Mouse (Mus musculus): ENCODE results near the gene Baz1a. TPM values are rescaled to one million over a fixed set of nuclear protein-coding genes. Genes with fewer than 3 reads are reported as not detected.

The Baz1a gene
- polyA plus RNA-seq, 1 experiment from 2014 or later, result 46.4 TPM

GRCm38 (mm10) chr12:54874711-54875110 lies 139.4 kb downstream of the Baz1a start:
- H3K9me3 ChIP-seq (ENCODE audit: control insufficient read depth, low read length), result no peaks in the 10 kb centered on the region
- DNase-seq (ENCODE audit: low spot score) (no peak), ATAC-seq (replicated peaks; ENCODE audit: low FRiP score) (no peak)
- H3K4me2 ChIP-seq, result no peak overlapping the region
- H3K9ac ChIP-seq (ENCODE audit: low read depth, low read length), result no peak overlapping the region
- no peaks in the 10 kb centered on the region for H3K36me3 ChIP-seq (ENCODE audit: control insufficient read depth, insufficient read depth, low read length)
- no peaks in the 10 kb centered on the region for H3K27me3 ChIP-seq (replicated peaks; ENCODE audit: control insufficient read depth, insufficient read depth, low read length)
- 79% methylated on average over 6 of the region's 6 CpGs for WGBS
- H3K4me3 ChIP-seq (ENCODE audit: low read depth, low read length), result no peak overlapping the region
- H3K27ac ChIP-seq (ENCODE audit: low read depth, low read length), result no peak overlapping the region
- no peaks in the 10 kb centered on the region for H3K4me1 ChIP-seq (replicated peaks; ENCODE audit: control insufficient read depth, insufficient read depth, low read length)

GRCm38 (mm10) chr12:54862606-54863535 lies 151.3 kb downstream of the Baz1a start, which contains the start of gene Cfl2:
Gene Cfl2, minus strand, starts transcription at chr12:54862877.
- no peaks in the 10 kb centered on the region for H3K27me3 ChIP-seq (replicated peaks; ENCODE audit: control insufficient read depth, insufficient read depth, low read length)
- ATAC-seq (replicated peaks; ENCODE audit: low FRiP score) (peak; percentile 92), DNase-seq (ENCODE audit: low spot score) (peak; percentile 85)
- peak within 1 kb of the TSS; percentile 85 for H3K9ac ChIP-seq (ENCODE audit: low read depth, low read length)
- peak within 1 kb of the TSS; percentile 76 for H3K4me2 ChIP-seq
- H3K4me1 ChIP-seq (replicated peaks; ENCODE audit: control insufficient read depth, insufficient read depth, low read length), result peaks cover 2% of the 10 kb centered on the region; the same call in 1 of the 2 replicates
- peak within 1 kb of the TSS; percentile 90 for H3K27ac ChIP-seq (ENCODE audit: low read depth, low read length)
- no peaks in the 10 kb centered on the region for H3K9me3 ChIP-seq (ENCODE audit: control insufficient read depth, low read length)
- H3K36me3 ChIP-seq (ENCODE audit: control insufficient read depth, insufficient read depth, low read length), result no peaks in the 10 kb centered on the region; the same call in 1 of the 2 replicates
- H3K4me3 ChIP-seq (ENCODE audit: low read depth, low read length), result peak within 1 kb of the TSS; percentile 75
- under 1% methylated on average over 71 of the region's 82 CpGs for WGBS

- H3K27ac ChIP-seq (ENCODE audit: low read depth, low read length), result peak overlapping the region; percentile 90
- H3K9ac ChIP-seq (ENCODE audit: low read depth, low read length), result peak overlapping the region; percentile 85
- ATAC-seq (replicated peaks; ENCODE audit: low FRiP score) (no peak; the same call in 1 of the 2 replicates), DNase-seq (ENCODE audit: low spot score) (no peak)
- peak overlapping the region; percentile 75 for H3K4me3 ChIP-seq (ENCODE audit: low read depth, low read length)
- no peaks in the 10 kb centered on the region for H3K9me3 ChIP-seq (ENCODE audit: control insufficient read depth, low read length)
- peaks cover 2% of the 10 kb centered on the region; the same call in 1 of the 2 replicates for H3K4me1 ChIP-seq (replicated peaks; ENCODE audit: control insufficient read depth, insufficient read depth, low read length)
- H3K27me3 ChIP-seq (replicated peaks; ENCODE audit: control insufficient read depth, insufficient read depth, low read length), result no peaks in the 10 kb centered on the region
- H3K4me2 ChIP-seq, result peak overlapping the region; percentile 76
- H3K36me3 ChIP-seq (ENCODE audit: control insufficient read depth, insufficient read depth, low read length), result peaks cover 2% of the 10 kb centered on the region; the same call in 1 of the 2 replicates
- under 1% methylated on average over 36 of the region's 36 CpGs for WGBS
Measured at GRCm38 (mm10) chr12:54861991-54862605, 152.1 kb downstream of the Baz1a start.

- ATAC-seq (replicated peaks; ENCODE audit: low FRiP score) (no peak), DNase-seq (ENCODE audit: low spot score) (no peak)
- peaks cover 4% of the 10 kb centered on the region; the same call in 1 of the 2 replicates for H3K36me3 ChIP-seq (ENCODE audit: control insufficient read depth, insufficient read depth, low read length)
- no peak overlapping the region for H3K27ac ChIP-seq (ENCODE audit: low read depth, low read length)
- no peaks in the 10 kb centered on the region for H3K9me3 ChIP-seq (ENCODE audit: control insufficient read depth, low read length)
- WGBS, result 76% methylated on average over 6 of the region's 6 CpGs
- H3K4me2 ChIP-seq, result no peak overlapping the region
- H3K4me3 ChIP-seq (ENCODE audit: low read depth, low read length), result no peak overlapping the region
- peaks cover 2% of the 10 kb centered on the region; the same call in 1 of the 2 replicates for H3K4me1 ChIP-seq (replicated peaks; ENCODE audit: control insufficient read depth, insufficient read depth, low read length)
- no peak overlapping the region for H3K9ac ChIP-seq (ENCODE audit: low read depth, low read length)
- H3K27me3 ChIP-seq (replicated peaks; ENCODE audit: control insufficient read depth, insufficient read depth, low read length), result no peaks in the 10 kb centered on the region
Measured at GRCm38 (mm10) chr12:54859531-54859930, 154.6 kb downstream of the Baz1a start.

DNA sequence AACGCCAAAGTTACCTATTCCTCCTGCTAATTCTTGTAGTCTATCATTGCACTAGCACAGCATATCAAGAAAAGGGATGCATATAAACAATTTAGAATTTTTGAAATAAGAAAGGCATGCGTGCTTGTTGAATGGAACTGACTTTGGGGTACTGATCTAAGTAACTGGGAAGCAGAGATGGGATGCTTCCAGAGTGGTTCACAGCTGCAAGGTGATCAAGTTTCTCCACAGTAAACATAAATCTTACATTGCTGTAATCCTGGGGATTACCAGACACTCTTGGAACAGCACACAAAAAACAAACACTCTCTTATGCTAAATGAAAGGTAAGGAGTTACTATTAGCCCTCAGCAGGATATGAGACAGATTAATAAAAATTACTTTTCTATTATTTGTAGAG lies 163.6 kb downstream of the Baz1a start:
- ATAC-seq (replicated peaks; ENCODE audit: low FRiP score), result no peak
- H3K36me3 ChIP-seq (ENCODE audit: control insufficient read depth, insufficient read depth, low read length), result peaks cover 2% of the 10 kb centered on the region; the same call in 1 of the 2 replicates
- no peaks in the 10 kb centered on the region for H3K4me1 ChIP-seq (replicated peaks; ENCODE audit: control insufficient read depth, insufficient read depth, low read length)
- H3K27me3 ChIP-seq (replicated peaks; ENCODE audit: control insufficient read depth, insufficient read depth, low read length), result no peaks in the 10 kb centered on the region
- H3K4me2 ChIP-seq, result no peak overlapping the region
- H3K4me3 ChIP-seq (ENCODE audit: low read depth, low read length), result no peak overlapping the region
- no peak for DNase-seq (ENCODE audit: low spot score)
- H3K9me3 ChIP-seq (ENCODE audit: control insufficient read depth, low read length), result no peaks in the 10 kb centered on the region
- H3K27ac ChIP-seq (ENCODE audit: low read depth, low read length), result no peak overlapping the region
- 72% methylated on average over 2 of the region's 2 CpGs for WGBS
- H3K9ac ChIP-seq (ENCODE audit: low read depth, low read length), result no peak overlapping the region

- Histone ChIP-seq H3K27ac (ENCODE audit: low read depth, low read length) (no peak overlapping the region), H3K9me3 (ENCODE audit: control insufficient read depth, low read length) (no peaks in the 10 kb centered on the region), H3K36me3 (ENCODE audit: control insufficient read depth, insufficient read depth, low read length) (no peaks in the 10 kb centered on the region), H3K4me1 (replicated peaks; ENCODE audit: control insufficient read depth, insufficient read depth, low read length) (no peaks in the 10 kb centered on the region), H3K9ac (ENCODE audit: low read depth, low read length) (no peak overlapping the region), H3K4me3 (ENCODE audit: low read depth, low read length) (no peak overlapping the region), H3K27me3 (replicated peaks; ENCODE audit: control insufficient read depth, insufficient read depth, low read length) (no peaks in the 10 kb centered on the region), H3K4me2 (no peak overlapping the region)
- ATAC-seq (replicated peaks; ENCODE audit: low FRiP score) (no peak), DNase-seq (ENCODE audit: low spot score) (no peak)
Measured at GRCm38 (mm10) chr12:54844415-54844814, 169.7 kb downstream of the Baz1a start.

Other genes starting within 250 kb of the Baz1a start
- 115 and 123 TPM in 2 replicates for gene Snx6, start 218.6 kb downstream of the Baz1a start, polyA plus RNA-seq (2014; fragmentation: Nextera tagmentation; extraction: Ambion mirVana)
- gene Cfl2, start 151.5 kb downstream of the Baz1a start, polyA plus RNA-seq (2014; fragmentation: Nextera tagmentation; extraction: Ambion mirVana), result 87.3 TPM in 2 replicates
- gene Gm20403, start 27.8 kb downstream of the Baz1a start, polyA plus RNA-seq (2014; fragmentation: Nextera tagmentation; extraction: Ambion mirVana), result not detected in 2 replicates
- gene 2700097O09Rik, start 65.8 kb upstream of the Baz1a start, polyA plus RNA-seq (2014; fragmentation: Nextera tagmentation; extraction: Ambion mirVana), result 46.1 and 48.4 TPM in 2 replicates
- 151 and 179 TPM in 2 replicates for gene Srp54a, start 65.9 kb upstream of the Baz1a start, polyA plus RNA-seq (2014; fragmentation: Nextera tagmentation; extraction: Ambion mirVana)
- gene Fam177a, start 110.1 kb upstream of the Baz1a start, polyA plus RNA-seq (2014; fragmentation: Nextera tagmentation; extraction: Ambion mirVana), result 17.8 and 18.4 TPM in 2 replicates
- gene Srp54b, start 140.8 kb upstream of the Baz1a start, polyA plus RNA-seq (2014; fragmentation: Nextera tagmentation; extraction: Ambion mirVana), result 50.2 and 52.0 TPM in 2 replicates
- gene 1700047I17Rik2, start 185.2 kb upstream of the Baz1a start, polyA plus RNA-seq (2014; fragmentation: Nextera tagmentation; extraction: Ambion mirVana), result 0.27 TPM in 1 of 2 replicates, not detected in the other
- gene Srp54c, start 215.8 kb upstream of the Baz1a start, polyA plus RNA-seq (2014; fragmentation: Nextera tagmentation; extraction: Ambion mirVana), result 70.9 and 76.3 TPM in 2 replicates